Mouse (Mus musculus) CD4-positive, CD25-positive, alpha-beta regulatory T cell, adult 4 months (primary cell): ENCODE measurements around the gene Ttc1. TPM values are rescaled to one million over a fixed set of nuclear protein-coding genes. Genes with fewer than 3 reads are reported as not detected.

Source experiments
- ATAC-seq: one replicate; pipeline ENCODE4 v1.8.0; 2017
- polyA plus RNA-seq, 2 experiments: library from polyadenylated mRNA; unstranded; fragments of 100-300 nt; shearing (Covaris generic); gene quantifications; one replicate each; pipeline ENCODE4 v1.2.1; 2017

The Ttc1 gene
- polyA plus RNA-seq, 2 experiments from 2014 or later, result 99.4 to 106 TPM

DNA sequence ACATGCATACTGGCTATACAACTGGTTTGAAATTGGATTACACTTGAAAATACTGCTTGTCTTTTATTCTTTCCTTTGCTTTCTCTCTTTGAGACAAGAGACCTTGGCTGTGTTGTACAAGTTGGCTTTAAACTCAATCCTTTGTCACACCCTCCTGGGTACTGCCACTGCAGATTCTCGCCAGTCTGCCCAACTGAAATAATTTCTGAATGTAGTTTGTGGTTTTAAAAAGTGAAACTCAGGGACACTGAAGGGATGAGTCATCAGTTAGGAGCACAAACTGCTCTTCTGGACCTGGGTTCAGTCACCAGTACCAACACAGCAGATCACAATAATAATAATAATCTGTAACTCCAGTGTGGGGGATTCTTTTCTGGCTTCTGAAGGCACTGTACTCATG lies 44.3 kb downstream of the Ttc1 start:
- ATAC-seq, result no peak

DNA sequence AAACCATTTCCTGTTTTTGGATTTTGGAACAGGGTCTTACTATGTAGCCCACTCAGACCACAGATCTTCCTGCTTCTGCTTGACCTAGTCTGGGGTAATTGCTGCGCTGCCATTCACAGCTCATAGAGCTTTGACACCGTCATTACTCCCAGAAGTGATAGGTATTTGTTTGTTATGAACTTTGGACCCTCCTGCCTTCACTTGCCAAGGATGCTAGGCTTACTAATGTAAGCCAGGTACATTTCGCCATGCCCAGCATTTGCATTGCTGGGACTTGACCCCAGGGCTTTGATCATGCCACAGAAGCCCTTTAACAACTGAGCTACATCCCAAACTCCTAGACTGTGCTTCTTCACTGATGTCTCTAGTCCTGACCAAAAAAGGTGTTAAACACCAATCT lies 47.5 kb downstream of the Ttc1 start:
- ATAC-seq, result no peak

DNA sequence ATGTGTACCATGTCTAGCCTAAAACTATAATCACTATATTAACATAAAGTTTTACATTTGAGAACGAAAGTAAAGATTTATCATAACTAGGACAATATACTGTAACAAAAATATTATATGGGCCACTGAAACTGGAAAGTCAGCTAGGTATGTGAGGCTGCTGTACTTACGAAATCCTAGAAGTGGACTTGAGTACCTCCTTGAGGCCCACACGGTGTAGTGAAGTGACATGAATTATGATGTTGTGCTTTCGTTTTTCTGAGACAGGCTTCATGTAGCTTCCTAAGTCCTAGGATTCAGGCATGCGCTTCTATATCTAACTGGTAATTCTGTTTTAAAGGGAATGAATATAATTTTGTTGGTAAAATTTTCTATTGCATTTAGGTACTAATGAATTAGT lies 49.2 kb downstream of the Ttc1 start:
- ATAC-seq, result no peak

DNA sequence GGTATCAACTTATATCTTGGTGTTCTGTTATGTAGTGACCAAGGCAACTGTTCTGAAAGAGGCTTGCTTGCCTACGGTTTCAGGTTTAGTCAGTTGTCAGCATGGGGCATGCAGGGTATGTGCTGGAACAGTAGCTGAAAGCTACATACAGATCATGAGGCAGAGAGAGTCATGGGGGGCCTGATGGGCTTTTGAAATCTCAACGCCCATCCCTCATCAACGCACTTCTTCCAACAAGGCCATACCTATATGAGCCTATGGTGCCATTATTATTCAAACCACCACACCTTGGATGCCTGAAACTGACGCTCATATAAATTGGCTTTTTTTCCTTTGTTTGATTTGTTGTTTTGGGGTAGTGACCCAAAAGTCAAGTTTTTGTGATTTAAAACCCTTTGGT lies 51.2 kb downstream of the Ttc1 start:
- ATAC-seq, result no peak

DNA sequence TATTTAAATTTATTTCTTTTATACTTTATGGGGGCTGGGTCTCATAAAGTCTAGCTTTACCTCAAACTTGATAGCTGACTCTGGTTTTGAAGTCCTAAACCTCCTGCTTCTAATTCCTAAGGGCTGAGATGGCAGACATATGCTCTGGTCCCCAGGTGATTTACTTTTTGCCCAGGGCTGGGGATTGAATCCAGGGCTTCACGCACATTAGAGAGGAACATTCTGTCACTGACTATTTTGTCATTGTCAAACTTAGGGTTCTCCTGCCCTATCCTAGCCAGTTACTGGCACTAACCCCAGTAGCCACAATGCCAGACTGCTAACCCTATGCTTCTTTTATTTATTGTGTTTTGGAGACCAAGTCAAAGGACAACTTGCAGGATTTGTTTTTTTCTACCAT lies 59.0 kb downstream of the Ttc1 start:
- ATAC-seq, result no peak

DNA sequence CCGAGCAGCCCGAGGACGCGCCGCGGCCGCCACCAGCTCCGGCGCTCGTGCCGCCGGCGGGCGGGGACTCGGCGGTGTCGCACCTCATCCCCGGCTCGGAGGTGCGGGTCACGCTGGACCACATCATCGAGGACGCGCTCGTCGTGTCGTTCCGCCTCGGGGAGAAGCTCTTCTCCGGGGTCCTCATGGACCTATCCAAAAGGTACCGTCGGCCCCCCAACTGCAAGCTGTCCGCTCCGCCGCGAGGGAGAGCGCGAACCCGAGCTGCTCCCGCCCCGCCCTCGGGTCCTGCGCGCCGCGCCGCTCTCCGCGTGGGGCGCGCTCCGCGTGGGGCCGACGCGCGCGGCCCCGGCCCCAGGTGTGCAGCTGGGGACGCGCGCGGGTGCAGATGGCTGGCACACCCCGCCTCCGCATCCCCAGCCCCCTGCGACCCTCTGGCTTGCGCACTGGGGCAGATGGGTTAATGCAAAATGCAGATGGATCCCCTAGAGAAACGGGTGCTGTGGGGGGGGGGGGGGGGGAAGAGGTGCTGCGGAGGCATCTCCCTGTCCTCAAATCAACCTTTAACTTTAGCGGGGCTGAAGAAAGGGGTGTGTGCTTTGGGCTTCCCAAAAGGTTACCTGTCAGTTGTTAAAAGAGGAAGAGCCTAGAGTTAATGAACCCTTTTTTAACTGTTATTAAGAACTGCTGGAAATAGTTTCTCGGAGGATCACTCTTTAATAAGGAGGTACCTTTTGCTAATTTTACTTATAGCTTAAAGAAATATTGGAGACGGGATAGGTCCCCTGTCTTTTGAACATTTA lies 65.2 kb downstream of the Ttc1 start:
- peak; percentile 30 for ATAC-seq

DNA sequence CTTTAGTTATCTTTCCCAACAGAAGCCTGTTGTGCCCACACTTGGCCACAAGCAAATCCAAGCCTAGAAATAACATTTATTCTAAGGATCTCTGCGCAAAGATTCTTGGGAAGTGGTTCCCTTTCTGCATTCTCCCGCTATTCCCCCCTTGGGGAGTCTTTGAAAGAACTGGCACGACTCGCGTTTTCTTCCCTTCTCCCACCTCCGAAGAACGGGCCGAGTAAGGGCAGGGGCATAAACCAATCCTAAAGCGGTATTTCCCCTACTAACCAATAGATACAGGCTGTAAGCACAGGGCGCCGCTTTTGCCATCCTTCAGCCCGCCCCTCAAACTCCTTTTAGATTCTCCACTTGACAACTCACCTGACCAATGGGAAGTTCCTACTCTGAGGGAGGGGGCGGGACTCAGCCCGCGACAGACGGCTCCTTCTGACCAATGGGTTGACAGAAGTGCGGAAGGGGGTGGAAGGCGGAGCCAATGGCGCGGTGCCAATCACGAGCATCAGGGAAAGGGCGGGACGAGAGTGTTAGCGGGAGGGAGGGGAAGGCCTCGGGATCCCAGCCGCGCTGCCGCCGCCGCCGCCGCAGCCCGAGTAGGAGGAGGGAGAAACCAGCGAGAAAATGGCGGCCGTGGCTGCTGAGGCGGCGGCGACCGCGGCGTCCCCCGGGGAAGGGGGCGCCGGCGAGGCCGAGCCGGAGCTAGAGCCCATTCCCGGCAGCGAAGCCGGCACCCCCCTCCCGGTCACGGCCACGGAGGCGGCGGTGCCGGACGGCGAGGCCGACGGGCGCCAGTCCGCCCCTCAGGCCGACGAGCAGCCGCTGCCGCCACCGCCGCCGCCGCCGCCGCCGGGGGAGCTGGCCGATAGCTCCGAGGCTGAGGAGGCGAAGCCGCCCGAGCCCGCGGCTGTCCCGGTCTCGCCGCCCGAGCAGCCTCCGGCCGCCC lies 66.1 kb downstream of the Ttc1 start, which contains the start of gene Pwwp2a:
Pwwp2a (plus strand) TSS at position 527 of the 943 bp plus-strand sequence.
- ATAC-seq, result peak; percentile 94

Other genes starting within 250 kb of the Ttc1 start
- gene Ccnjl, start 219.2 kb downstream of the Ttc1 start, polyA plus RNA-seq, result under 1 TPM in 1 of 2 experiments, not detected in 1; 0.24 TPM
- not detected for gene 4933415A04Rik, start 161.0 kb downstream of the Ttc1 start, polyA plus RNA-seq
- not detected for gene Fabp6, start 146.5 kb downstream of the Ttc1 start, polyA plus RNA-seq
- gene Pwwp2a, start 66.0 kb downstream of the Ttc1 start, polyA plus RNA-seq, result 10 to 100 TPM; 23.8 to 34.8 TPM
- not detected for gene Adra1b, start 153.2 kb upstream of the Ttc1 start, polyA plus RNA-seq